Mouse (Mus musculus) CH12.LX (cell line): ENCODE data around the gene Nmur1. TPM values are rescaled to one million over a fixed set of nuclear protein-coding genes. Genes with fewer than 3 reads are reported as not detected.
A peak's percentile ranks its signal among the peaks of the same experiment; 100 is the strongest.

Experiments used
- DNase-seq: peaks from one replicate; pipeline ENCODE4 v3.0.0-alpha.2; 2013; ENCODE audit errors: extremely low read depth
- H3K27ac ChIP-seq: 2 replicates; pipeline ENCODE4 v1.5.1; 2012; ENCODE audit warnings: low read depth, mild to moderate bottlenecking, control low read depth, moderate library complexity; ENCODE audit not compliant: insufficient read depth
- H3K27me3 ChIP-seq: replicated peaks from 2 replicates; pipeline ENCODE3; 2012; ENCODE audit warnings: inconsistent platforms
- H3K36me3 ChIP-seq, 2 experiments: replicated peaks in 1 of 2; 2 replicates each; pipeline versions ENCODE3 to v1.6.1; 2012; ENCODE audit warnings: inconsistent platforms in 1 of 2, low read length in 1 of 2, mild to moderate bottlenecking in 1 of 2, mixed read lengths in 1 of 2, moderate library complexity in 1 of 2; ENCODE audit not compliant: control insufficient read depth in 1 of 2, insufficient read depth in 1 of 2
- H3K4me1 ChIP-seq, 2 experiments: 2 replicates each; pipeline ENCODE4 v1.6.1; 2012; ENCODE audit warnings: inconsistent platforms in 1 of 2, moderate library complexity in 1 of 2; ENCODE audit not compliant: insufficient read depth in 2 of 2, control insufficient read depth in 1 of 2
- H3K4me2 ChIP-seq: 2 replicates; pipeline ENCODE4 v1.6.1; 2012; ENCODE audit warnings: low read depth, mild to moderate bottlenecking, control low read depth; ENCODE audit not compliant: poor library complexity, insufficient read depth, severe bottlenecking
- H3K4me3 ChIP-seq, 3 experiments: fragments of 150-350 bp in 1 of 3; sonication (generic) in 1 of 3; replicated peaks in 1 of 3; 2 replicates each; pipeline versions ENCODE3 to v1.5.1; 2011 to 2012; ENCODE audit warnings: low read depth in 2 of 3, low read length in 2 of 3, mild to moderate bottlenecking in 2 of 3, moderate library complexity in 2 of 3, control low read depth in 1 of 3, improper control_type of control experiment in 1 of 3, inconsistent platforms in 1 of 3, mixed read lengths in 1 of 3; ENCODE audit not compliant: poor library complexity in 1 of 3
- H3K79me2 ChIP-seq: replicated peaks from 2 replicates; pipeline ENCODE4 v1.6.1; 2012; ENCODE audit warnings: mild to moderate bottlenecking, moderate library complexity; ENCODE audit not compliant: control insufficient read depth, poor library complexity, insufficient read depth, severe bottlenecking; ENCODE audit errors: extremely low read depth
- H3K9ac ChIP-seq: 2 replicates; pipeline ENCODE4 v1.6.1; 2012; ENCODE audit warnings: low read depth, mild to moderate bottlenecking, control low read depth, moderate library complexity; ENCODE audit not compliant: insufficient read depth
- H3K9me3 ChIP-seq: replicated peaks from 2 replicates; pipeline ENCODE3; 2012; ENCODE audit warnings: low read length, inconsistent platforms, mixed read lengths
- BHLHE40 ChIP-seq: IDR thresholded peaks from 2 replicates; pipeline ENCODE4 v1.6.1; 2011; ENCODE audit warnings: mild to moderate bottlenecking, low read depth, low read length, improper control_type of control experiment
- CHD1 ChIP-seq: IDR thresholded peaks from 2 replicates; pipeline ENCODE4 v1.6.1; 2012; ENCODE audit warnings: low read depth, low read length, improper control_type of control experiment, inconsistent platforms
- CHD2 ChIP-seq: IDR thresholded peaks from 2 replicates; pipeline ENCODE4 v1.6.1; 2011; ENCODE audit warnings: low read length, improper control_type of control experiment
- CTCF ChIP-seq, 2 experiments: IDR thresholded peaks in 1 of 2; conservative IDR thresholded peaks in 1 of 2; 2 replicates each; pipeline ENCODE4 v1.5.1; 2011 to 2012; ENCODE audit warnings: low read depth in 2 of 2, low read length in 2 of 2, improper control_type of control experiment in 1 of 2, inconsistent platforms in 1 of 2, mild to moderate bottlenecking in 1 of 2, moderate library complexity in 1 of 2
- E2F4 ChIP-seq: IDR thresholded peaks from 2 replicates; pipeline ENCODE4 v1.6.1; 2011; ENCODE audit warnings: low read depth, low read length, improper control_type of control experiment; ENCODE audit not compliant: insufficient replicate concordance
- ELF1 ChIP-seq: IDR thresholded peaks from 2 replicates; pipeline ENCODE4 v1.6.1; 2014; ENCODE audit warnings: low read depth, mild to moderate bottlenecking, inconsistent platforms, low read length, improper control_type of control experiment
- ETS1 ChIP-seq: conservative IDR thresholded peaks from 2 replicates; pipeline ENCODE4 v1.6.1; 2012; ENCODE audit warnings: low read depth, mild to moderate bottlenecking, inconsistent platforms, low read length, improper control_type of control experiment, moderate library complexity
- GABPA ChIP-seq: IDR thresholded peaks from 2 replicates; pipeline ENCODE4 v1.6.1; 2012; ENCODE audit warnings: low read depth, low read length, improper control_type of control experiment, inconsistent platforms; ENCODE audit not compliant: insufficient replicate concordance
- HCFC1 ChIP-seq: IDR thresholded peaks from 2 replicates; pipeline ENCODE4 v1.6.1; 2012; ENCODE audit warnings: low read depth, mild to moderate bottlenecking, inconsistent platforms, low read length, improper control_type of control experiment
- IRF4 ChIP-seq: IDR thresholded peaks from 2 replicates; pipeline ENCODE4 v1.6.1; 2014; ENCODE audit warnings: low read depth, mild to moderate bottlenecking, inconsistent platforms, low read length, improper control_type of control experiment
- JUN ChIP-seq: IDR thresholded peaks from 2 replicates; pipeline ENCODE4 v1.6.1; 2011; ENCODE audit warnings: low read depth, mild to moderate bottlenecking, low read length, improper control_type of control experiment, moderate library complexity; ENCODE audit not compliant: insufficient read depth
- JUND ChIP-seq: conservative IDR thresholded peaks from 2 replicates; pipeline ENCODE4 v1.6.1; 2011; ENCODE audit warnings: low read depth, low read length, improper control_type of control experiment
- KAT2A ChIP-seq: IDR thresholded peaks from 2 replicates; pipeline ENCODE4 v1.6.1; 2012; ENCODE audit warnings: low read length, improper control_type of control experiment, inconsistent platforms; ENCODE audit not compliant: insufficient replicate concordance
- MAX ChIP-seq: IDR thresholded peaks from 2 replicates; pipeline ENCODE4 v1.6.1; 2011; ENCODE audit warnings: low read length, improper control_type of control experiment
- MAZ ChIP-seq: IDR thresholded peaks from 2 replicates; pipeline ENCODE4 v1.6.1; 2012; ENCODE audit warnings: low read depth, mild to moderate bottlenecking, inconsistent platforms, low read length, improper control_type of control experiment, moderate library complexity
- MEF2A ChIP-seq: IDR thresholded peaks from 2 replicates; pipeline ENCODE4 v1.6.1; 2014; ENCODE audit warnings: low read depth, mild to moderate bottlenecking, inconsistent platforms, low read length, improper control_type of control experiment, borderline replicate concordance
- MXI1 ChIP-seq: IDR thresholded peaks from 2 replicates; pipeline ENCODE4 v1.6.1; 2011; ENCODE audit warnings: mild to moderate bottlenecking, low read depth, low read length, improper control_type of control experiment
- MYC ChIP-seq: IDR thresholded peaks from 2 replicates; pipeline ENCODE4 v1.6.1; 2011; ENCODE audit warnings: low read depth, mild to moderate bottlenecking, improper control_type of control experiment, low read length
- NELFE ChIP-seq: IDR thresholded peaks from 2 replicates; pipeline ENCODE4 v1.6.1; 2011; ENCODE audit warnings: low read depth, low read length, improper control_type of control experiment
- PAX5 ChIP-seq: IDR thresholded peaks from 2 replicates; pipeline ENCODE4 v1.6.1; 2012; ENCODE audit warnings: low read length, inconsistent platforms, mixed read lengths
- POLR2A ChIP-seq: IDR thresholded peaks from 2 replicates; pipeline ENCODE4 v1.6.1; 2011; ENCODE audit warnings: low read depth, mild to moderate bottlenecking, improper control_type of control experiment, low read length
- POLR2AphosphoS2 ChIP-seq: IDR thresholded peaks from 2 replicates; pipeline ENCODE4 v1.6.1; 2011; ENCODE audit warnings: low read depth, low read length, improper control_type of control experiment
- RAD21 ChIP-seq: IDR thresholded peaks from 2 replicates; pipeline ENCODE4 v1.6.1; 2011; ENCODE audit warnings: low read depth, mild to moderate bottlenecking, low read length, improper control_type of control experiment, moderate library complexity
- RCOR1 ChIP-seq: conservative IDR thresholded peaks from 2 replicates; pipeline ENCODE4 v1.6.1; 2012; ENCODE audit warnings: low read depth, mild to moderate bottlenecking, inconsistent platforms, low read length, improper control_type of control experiment
- SIN3A ChIP-seq: IDR thresholded peaks from 2 replicates; pipeline ENCODE4 v1.6.1; 2012; ENCODE audit warnings: low read length, improper control_type of control experiment, inconsistent platforms
- TCF12 ChIP-seq: IDR thresholded peaks from 2 replicates; pipeline ENCODE4 v1.6.1; 2014; ENCODE audit warnings: low read depth, mild to moderate bottlenecking, inconsistent platforms, low read length, improper control_type of control experiment
- UBTF ChIP-seq: IDR thresholded peaks from 2 replicates; pipeline ENCODE4 v1.6.1; 2012; ENCODE audit warnings: low read depth, mild to moderate bottlenecking, inconsistent platforms, low read length, improper control_type of control experiment, moderate library complexity
- USF1 ChIP-seq: IDR thresholded peaks from 2 replicates; pipeline ENCODE4 v1.6.1; 2014; ENCODE audit warnings: low read depth, mild to moderate bottlenecking, inconsistent platforms, low read length, improper control_type of control experiment
- ZNF384 ChIP-seq: IDR thresholded peaks from 2 replicates; pipeline ENCODE4 v1.6.1; 2012; ENCODE audit warnings: low read depth, low read length, improper control_type of control experiment, inconsistent platforms
- dilution Hi-C: fragments of 300-500 bp; cut with MboI; formaldehyde crosslinking; loops from 2 replicates; pipeline ENCODE4 v1.14.3; 2020; ENCODE audit warnings: low sequenced_read_pairs; ENCODE audit not compliant: extremely low pct_unique_long_range_greater_than_20kb, extremely low pct_ligation_motif_present
- in situ Hi-C: fragments of 300-500 bp; cut with MboI; formaldehyde crosslinking; loops from 3 replicates; pipeline ENCODE4 v1.14.3; 2019; ENCODE audit warnings: low sequenced_read_pairs, low pct_ligation_motif_present, low pct_unique_long_range_greater_than_20kb, mixed read lengths
- polyA plus RNA-seq: library from polyadenylated mRNA; unstranded; fragments of >175 nt; gene quantifications from 2 replicates; pipeline ENCODE4 v1.2.1, GENCODE M21; 2012; ENCODE audit warnings: low read depth; ENCODE audit not compliant: insufficient read length
- total RNA-seq, 2 experiments: library from RNA; depleted of rRNA; stranded (reverse); fragments of 300-350 nt in 1 of 2; fragments of >200 nt in 1 of 2; gene quantifications; 2 replicates each; pipeline ENCODE4 v1.2.3; 2012 to 2014

Nmur1 gene
- total and polyA plus RNA-seq, 3 experiments: 0.16 TPM; not detected in 2

DNA sequence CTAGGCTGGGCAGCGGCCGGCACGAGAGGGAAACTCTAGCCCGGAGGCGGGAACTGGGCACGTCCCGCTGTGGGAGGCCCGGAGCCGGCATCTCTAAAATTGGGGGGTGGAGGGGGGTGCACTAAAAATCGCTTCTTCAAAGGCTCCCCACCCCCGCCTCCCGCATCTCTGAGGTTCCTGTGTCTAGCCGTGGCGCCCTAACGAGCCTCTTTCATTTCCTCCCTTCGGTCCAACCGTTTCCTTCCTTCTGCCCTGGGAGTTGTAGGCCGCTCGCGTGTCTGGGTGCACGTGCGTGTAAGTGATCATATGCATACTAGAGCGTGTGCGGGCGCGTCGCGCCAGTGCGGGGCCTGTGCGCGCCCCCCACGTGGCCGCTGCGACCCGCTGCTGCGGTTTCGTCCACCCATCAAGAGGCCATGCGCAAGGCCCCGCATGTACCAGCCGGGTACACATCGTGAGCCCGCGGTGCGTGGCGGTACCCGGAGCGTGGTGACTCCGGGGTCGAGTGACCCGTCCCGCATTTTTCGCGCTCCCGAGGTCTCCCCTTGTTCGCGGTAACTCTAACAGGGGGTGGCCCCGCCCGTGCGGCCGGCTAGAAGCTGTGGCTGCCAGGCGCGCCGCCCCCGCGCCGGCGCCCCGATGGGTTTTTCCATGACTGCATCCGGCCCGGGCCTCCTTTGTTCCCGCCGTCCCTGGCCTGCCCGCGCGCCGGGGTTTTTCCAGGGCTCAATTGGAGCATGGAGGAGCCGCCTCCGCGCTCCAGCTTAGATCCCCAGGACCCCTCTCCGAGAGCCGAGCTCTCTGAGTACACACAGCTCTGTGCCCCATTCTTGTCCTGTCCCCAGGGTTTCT is 16.2 kb upstream of the Nmur1 start:
- no peaks in the 10 kb centered on the region for H3K9me3 ChIP-seq
- peak; percentile 72 for DNase-seq
- H3K9ac ChIP-seq: peak overlapping the region; percentile 92
- peak overlapping the region; percentile 82 for H3K4me2 ChIP-seq
- peak overlapping the region; percentile 88 for H3K27ac ChIP-seq
- no peaks in the 10 kb centered on the region for H3K36me3 ChIP-seq
- peak overlapping the region; percentile 47 to 65 (median 65) for H3K4me3 ChIP-seq
- no peak for TF ChIP-seq E2F4
- no peak for TF ChIP-seq CHD1
- no peak; the same call in 1 of the 2 replicates for TF ChIP-seq MEF2A
- TF ChIP-seq KAT2A: 0 out of 2 replicates have a peak, but pooled peaks have one; percentile 7
- no peak; the same call in 1 of the 2 replicates for TF ChIP-seq MAZ
- TF ChIP-seq PAX5: no peak
- no peak; the same call in 1 of the 2 replicates for TF ChIP-seq SIN3A
- TF ChIP-seq HCFC1: no peak
- no peak for TF ChIP-seq JUN
- peak; percentile 82 for TF ChIP-seq UBTF
- TF ChIP-seq RAD21: no peak
- TF ChIP-seq IRF4: peak; percentile 68; the same call in 1 of the 2 replicates
- TF ChIP-seq USF1: peak; percentile 13; the same call in 1 of the 2 replicates
- no peak; the same call in 1 of the 2 replicates for TF ChIP-seq RCOR1
- TF ChIP-seq POLR2A: peak; percentile 70
- TF ChIP-seq CHD2: peak; percentile 63; the same call in 1 of the 2 replicates
- TF ChIP-seq GABPA: no peak
- TF ChIP-seq MAX: peak; percentile 88; the same call in 1 of the 2 replicates
- TF ChIP-seq TCF12: peak; percentile 60
- TF ChIP-seq JUND: no peak
- TF ChIP-seq CTCF (conservative IDR thresholded peaks at IDR 0.05 in 1 of 2, IDR thresholded peaks at IDR 0.05 in 1 of 2; ENCODE audit: low read depth in 2 of 2, low read length in 2 of 2): no peak
- no peak; the same call in none of the 2 replicates for TF ChIP-seq ETS1
- TF ChIP-seq ELF1: peak; percentile 24; the same call in 1 of the 2 replicates
- peak; percentile 53; the same call in 1 of the 2 replicates for TF ChIP-seq POLR2AphosphoS2
- peak; percentile 91 for TF ChIP-seq MYC
- TF ChIP-seq BHLHE40: peak; percentile 97
- TF ChIP-seq MXI1: no peak; the same call in none of the 2 replicates
- TF ChIP-seq ZNF384: no peak
- TF ChIP-seq NELFE: peak; percentile 54
- no peaks in the 10 kb centered on the region for H3K79me2 ChIP-seq
- dilution Hi-C loops: no loop called here
- H3K27me3 ChIP-seq: no peaks in the 10 kb centered on the region
- peaks cover 19 to 64% of the 10 kb centered on the region in 2 experiments for H3K4me1 ChIP-seq
- in situ Hi-C loops: loop anchor here (5.0 to 25.0 kb wide), 3 partner anchors 50 to 595 kb away; no protein-coding TSS in a partner anchor
